Mouse (Mus musculus) liver, adult 2 months (tissue): Measurements from ENCODE around the gene Barx1. TPM values are rescaled to one million over a fixed set of nuclear protein-coding genes. Genes with fewer than 3 reads are reported as not detected.

Experiments used
- DNase-seq: peaks from one replicate; pipeline ENCODE4 v3.0.0-alpha.2; 2011; ENCODE audit warnings: low read depth, low spot score; ENCODE audit errors: extremely low read depth
- H3K27ac ChIP-seq: fragments of 200-500 bp; replicated peaks from 2 replicates; pipeline ENCODE4 v1.5.1; 2012; ENCODE audit warnings: low read depth, mild to moderate bottlenecking, control low read depth, inconsistent platforms, low read length; ENCODE audit not compliant: insufficient read depth
- H3K27me3 ChIP-seq: fragments of 200-500 bp; 2 replicates; pipeline ENCODE4 v1.6.1; 2012; ENCODE audit warnings: mild to moderate bottlenecking, moderate library complexity, low read length, inconsistent platforms; ENCODE audit not compliant: control insufficient read depth, insufficient read depth
- H3K36me3 ChIP-seq: fragments of 200-500 bp; 2 replicates; pipeline ENCODE4 v1.6.1; 2012; ENCODE audit warnings: low read length, inconsistent platforms; ENCODE audit not compliant: control insufficient read depth, insufficient read depth
- H3K4me1 ChIP-seq: fragments of 200-500 bp; 2 replicates; pipeline ENCODE4 v1.6.1; 2011; ENCODE audit warnings: low read length; ENCODE audit not compliant: control insufficient read depth, insufficient read depth
- H3K4me3 ChIP-seq: fragments of 200-500 bp; 2 replicates; pipeline ENCODE4 v1.5.1; 2011; ENCODE audit warnings: low read depth, mild to moderate bottlenecking, control low read depth, low read length, moderate library complexity; ENCODE audit not compliant: insufficient read depth
- H3K79me2 ChIP-seq: fragments of 200-500 bp; 2 replicates; pipeline ENCODE4 v1.6.1; 2012; ENCODE audit warnings: inconsistent platforms, mild to moderate bottlenecking, low read length, moderate library complexity; ENCODE audit not compliant: control insufficient read depth, insufficient read depth
- H3K9ac ChIP-seq: fragments of 200-500 bp; 2 replicates; pipeline ENCODE4 v1.6.1; 2012; ENCODE audit warnings: low read depth, mild to moderate bottlenecking, control low read depth, inconsistent platforms, low read length
- CTCF ChIP-seq: fragments of 200-500 bp; IDR thresholded peaks from 2 replicates; pipeline ENCODE4 v1.5.1; 2011; ENCODE audit warnings: low read depth, low read length, control low read depth
- POLR2A ChIP-seq: fragments of 200-500 bp; IDR thresholded peaks from 2 replicates; pipeline ENCODE4 v1.6.1; 2011; ENCODE audit warnings: low read length, control low read depth; ENCODE audit not compliant: insufficient read depth; ENCODE audit errors: extremely low read depth
- WGBS: fragments of 180-500 bp; shearing (Covaris S2); methylation state at CpG from one replicate; pipeline ENCODE4 v1.1.7; 2018; 5-methylcytosine and 5-hydroxymethylcytosine counted together
- polyA plus RNA-seq: library from polyadenylated mRNA; depleted of rRNA; stranded (reverse); fragments of >200 nt; gene quantifications from 2 replicates; pipeline ENCODE4 v1.2.3, GENCODE M21; 2012; rRNA removed
- total RNA-seq: library from RNA; depleted of rRNA; stranded (reverse); fragments of >200 nt; gene quantifications from 2 replicates; pipeline ENCODE4 v1.2.3, GENCODE M21; 2014; rRNA removed

The Barx1 gene
- total RNA-seq (not detected in 2 replicates), polyA plus RNA-seq (not detected in 2 replicates)

GRCm38 (mm10) chr13:48662431-48663143 is at the start of gene Barx1:
Barx1 (plus strand) TSS chr13:48662998.
- H3K36me3 ChIP-seq, result no peaks in the 10 kb centered on the region
- H3K9ac ChIP-seq, result no peak within 1 kb of the TSS
- peaks cover 41% of the 10 kb centered on the region for H3K27me3 ChIP-seq
- no peak for DNase-seq
- 1% methylated on average over 62 of the region's 73 CpGs for WGBS
- H3K79me2 ChIP-seq, result no peaks in the 10 kb centered on the region
- no peak within 1 kb of the TSS for H3K27ac ChIP-seq
- TF ChIP-seq POLR2A (no peak), CTCF (no peak)
- H3K4me1 ChIP-seq, result peaks cover 3% of the 10 kb centered on the region; the same call in 1 of the 2 replicates
- H3K4me3 ChIP-seq, result no peak within 1 kb of the TSS

GRCm38 (mm10) chr13:48614525-48614924 is 48.3 kb upstream of the Barx1 start:
- Histone ChIP-seq H3K36me3 (no peaks in the 10 kb centered on the region), H3K9ac (no peak overlapping the region), H3K27ac (no peak overlapping the region), H3K4me3 (no peak overlapping the region), H3K27me3 (no peaks in the 10 kb centered on the region), H3K4me1 (no peaks in the 10 kb centered on the region), H3K79me2 (no peaks in the 10 kb centered on the region)
- 99% methylated on average over 2 of the region's 2 CpGs for WGBS
- TF ChIP-seq CTCF (no peak), POLR2A (no peak)
- no peak for DNase-seq

GRCm38 (mm10) chr13:48617774-48618173 is 45.0 kb upstream of the Barx1 start:
- Histone ChIP-seq H3K36me3 (no peaks in the 10 kb centered on the region), H3K79me2 (no peaks in the 10 kb centered on the region), H3K4me1 (no peaks in the 10 kb centered on the region), H3K4me3 (no peak overlapping the region), H3K9ac (no peak overlapping the region), H3K27ac (no peak overlapping the region), H3K27me3 (no peaks in the 10 kb centered on the region)
- TF ChIP-seq POLR2A, result no peak
- TF ChIP-seq CTCF, result no peak
- no peak for DNase-seq

GRCm38 (mm10) chr13:48618890-48619289 is 43.9 kb upstream of the Barx1 start:
- 95% methylated on average over 4 of the region's 4 CpGs for WGBS
- no peaks in the 10 kb centered on the region for H3K4me1 ChIP-seq
- no peak for DNase-seq
- H3K27ac ChIP-seq, result no peak overlapping the region
- H3K79me2 ChIP-seq, result no peaks in the 10 kb centered on the region
- H3K4me3 ChIP-seq, result no peak overlapping the region
- no peaks in the 10 kb centered on the region for H3K27me3 ChIP-seq
- no peaks in the 10 kb centered on the region for H3K36me3 ChIP-seq
- TF ChIP-seq POLR2A (no peak), CTCF (no peak)
- H3K9ac ChIP-seq, result no peak overlapping the region

- no peaks in the 10 kb centered on the region for H3K36me3 ChIP-seq
- peaks cover 3% of the 10 kb centered on the region; the same call in 1 of the 2 replicates for H3K4me1 ChIP-seq
- DNase-seq, result peak; percentile 17
- peak overlapping the region; percentile 84 for H3K9ac ChIP-seq
- no peaks in the 10 kb centered on the region for H3K79me2 ChIP-seq
- H3K27ac ChIP-seq, result peak overlapping the region; percentile 46
- TF ChIP-seq CTCF (no peak), POLR2A (no peak)
- WGBS, result under 1% methylated on average over 26 of the region's 26 CpGs
- H3K4me3 ChIP-seq, result peak overlapping the region; percentile 74
- no peaks in the 10 kb centered on the region for H3K27me3 ChIP-seq
Observed at GRCm38 (mm10) chr13:48624968-48625398, 37.8 kb upstream of the Barx1 start.

GRCm38 (mm10) chr13:48625433-48626184 is 37.2 kb upstream of the Barx1 start, which contains the start of gene Ptpdc1:
Ptpdc1 (minus strand) TSS chr13:48625664.
- Histone ChIP-seq H3K4me3 (peak within 1 kb of the TSS; percentile 74), H3K79me2 (no peaks in the 10 kb centered on the region), H3K36me3 (no peaks in the 10 kb centered on the region), H3K27ac (peak within 1 kb of the TSS; percentile 46), H3K27me3 (no peaks in the 10 kb centered on the region), H3K9ac (peak within 1 kb of the TSS; percentile 84), H3K4me1 (peaks cover 3% of the 10 kb centered on the region; the same call in 1 of the 2 replicates)
- DNase-seq, result peak; percentile 72
- TF ChIP-seq POLR2A, result 0 out of 2 replicates have a peak, but pooled peaks have one; percentile 20
- TF ChIP-seq CTCF, result no peak
- WGBS, result 1% methylated on average over 76 of the region's 76 CpGs
